Mouse (Mus musculus): Measurements from ENCODE around the gene Cldn10. TPM values are rescaled to one million over a fixed set of nuclear protein-coding genes. Genes with fewer than 3 reads are reported as not detected.

The Cldn10 gene
- polyA plus RNA-seq, 1 experiment from 2014 or later, result 2.4 TPM

DNA sequence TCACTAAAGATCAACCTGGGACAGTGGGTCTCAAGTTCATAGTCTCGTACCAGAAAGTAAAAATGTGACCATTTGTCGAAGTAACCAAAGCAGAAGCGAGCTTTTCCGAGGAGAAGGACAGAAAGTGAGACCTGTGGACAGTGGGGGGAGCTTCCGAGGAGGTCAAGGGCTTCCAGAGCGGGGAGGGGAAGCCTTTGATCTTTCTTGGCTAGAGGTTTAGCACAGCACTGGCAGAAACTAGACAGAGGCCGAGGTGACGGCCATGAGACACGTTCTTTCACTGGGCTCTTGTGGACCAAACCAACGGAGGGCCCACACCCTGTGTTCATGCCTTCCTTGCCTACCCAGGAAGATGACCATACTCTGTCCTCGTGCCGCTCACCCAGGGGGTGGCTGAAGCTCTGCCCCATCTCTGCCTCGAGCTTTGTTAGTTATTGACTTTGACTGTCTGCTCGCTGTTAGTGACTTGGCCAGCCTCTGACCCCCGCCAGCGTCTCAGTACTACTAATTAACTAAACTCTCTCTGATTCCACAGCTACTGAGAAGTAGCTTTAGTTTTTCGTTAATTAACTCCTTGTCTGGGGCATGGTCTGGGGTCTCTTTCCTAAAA lies 4.3 kb upstream of the Cldn10 start:
- Histone ChIP-seq H3K9ac (replicated peaks) (no peak overlapping the region), H3K9me3 (replicated peaks) (no peaks in the 10 kb centered on the region), H3K4me3 (replicated peaks) (no peak overlapping the region), H3K4me2 (no peak overlapping the region), H3K4me1 (no peaks in the 10 kb centered on the region), H3K27me3 (replicated peaks) (no peaks in the 10 kb centered on the region), H3K27ac (replicated peaks) (no peak overlapping the region), H3K36me3 (no peaks in the 10 kb centered on the region)
- WGBS, result 75% methylated on average over 17 of the region's 17 CpGs
- ATAC-seq (ENCODE audit: low FRiP score), result no peak

DNA sequence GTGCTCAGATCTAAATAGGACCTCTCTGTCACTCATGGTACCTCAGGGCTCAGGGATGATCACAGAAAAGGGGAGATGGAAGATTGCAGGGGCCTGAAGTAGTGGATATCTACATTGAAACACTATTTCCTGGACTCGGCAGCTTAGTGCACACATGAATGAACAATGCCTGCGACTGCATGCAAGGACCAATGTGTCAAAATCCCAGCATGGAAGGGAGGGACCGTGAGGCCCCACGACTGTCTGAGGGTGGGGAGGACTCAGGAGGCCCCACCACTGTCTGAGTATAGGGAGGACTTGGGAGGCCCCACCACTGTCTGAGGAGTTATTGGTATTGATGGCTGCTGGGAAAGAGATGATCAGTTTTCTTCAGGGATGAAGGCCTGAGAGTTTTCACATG lies 2.5 kb downstream of the Cldn10 start:
- Histone ChIP-seq H3K4me1 (peaks cover 13% of the 10 kb centered on the region), H3K4me2 (no peak overlapping the region), H3K36me3 (no peaks in the 10 kb centered on the region), H3K4me3 (replicated peaks) (no peak overlapping the region), H3K27ac (replicated peaks) (no peak overlapping the region), H3K9me3 (replicated peaks) (no peaks in the 10 kb centered on the region), H3K9ac (replicated peaks) (no peak overlapping the region), H3K27me3 (replicated peaks) (no peaks in the 10 kb centered on the region)
- WGBS, result 80% methylated on average over 4 of the region's 4 CpGs
- no peak for ATAC-seq (ENCODE audit: low FRiP score)

DNA sequence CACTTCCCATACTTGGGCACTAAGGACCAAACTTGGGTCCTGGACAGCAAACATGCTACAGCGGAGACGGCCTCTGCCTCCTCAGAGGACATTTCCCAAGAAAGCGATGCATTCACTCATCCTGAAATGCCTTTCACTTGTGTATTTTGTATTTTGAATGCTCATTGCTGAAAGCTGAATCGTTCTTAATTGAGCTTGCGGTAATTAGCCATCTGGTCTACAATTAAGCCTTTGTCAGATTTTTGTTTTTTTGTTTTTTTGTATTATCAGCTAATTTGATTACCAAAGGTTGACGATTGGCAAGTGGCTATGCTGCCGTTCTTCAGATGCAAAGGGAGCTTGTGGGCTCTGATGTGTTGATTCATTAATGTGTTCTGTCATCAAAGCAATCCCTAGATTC lies 5.2 kb downstream of the Cldn10 start:
- H3K27ac ChIP-seq (replicated peaks), result 0 out of 2 replicates have a peak overlapping the region, but pooled peaks have one; percentile 54
- ATAC-seq (ENCODE audit: low FRiP score), result no peak
- H3K4me2 ChIP-seq, result no peak overlapping the region
- no peaks in the 10 kb centered on the region for H3K9me3 ChIP-seq (replicated peaks)
- no peak overlapping the region for H3K4me3 ChIP-seq (replicated peaks)
- H3K36me3 ChIP-seq, result no peaks in the 10 kb centered on the region
- no peaks in the 10 kb centered on the region for H3K27me3 ChIP-seq (replicated peaks)
- peaks cover 18% of the 10 kb centered on the region for H3K4me1 ChIP-seq
- WGBS, result 46% methylated on average over 7 of the region's 7 CpGs
- H3K9ac ChIP-seq (replicated peaks), result no peak overlapping the region

DNA sequence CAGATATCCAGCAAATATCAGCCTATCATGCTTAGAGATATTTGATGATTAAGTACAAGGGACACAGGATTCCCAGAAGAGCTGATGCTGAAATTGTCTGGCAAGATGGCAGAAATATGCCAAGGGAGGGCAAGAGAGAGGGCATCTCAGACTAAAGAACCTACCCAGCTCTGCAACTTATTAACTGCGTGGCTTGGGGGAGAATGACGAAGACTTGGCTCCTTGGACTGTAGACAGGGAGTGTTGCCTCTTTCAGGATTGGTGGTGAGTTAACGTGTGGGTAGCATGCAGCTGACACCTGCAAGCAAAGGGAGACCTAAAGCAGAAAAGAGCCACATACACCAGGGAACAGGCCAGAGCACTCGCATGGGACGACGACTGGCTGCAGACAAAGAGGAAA lies 5.7 kb downstream of the Cldn10 start:
- H3K9ac ChIP-seq (replicated peaks), result no peak overlapping the region
- no peaks in the 10 kb centered on the region for H3K36me3 ChIP-seq
- no peak overlapping the region for H3K4me3 ChIP-seq (replicated peaks)
- no peak overlapping the region for H3K4me2 ChIP-seq
- WGBS, result 86% methylated on average over 6 of the region's 6 CpGs
- no peaks in the 10 kb centered on the region for H3K27me3 ChIP-seq (replicated peaks)
- no peak for ATAC-seq (ENCODE audit: low FRiP score)
- no peak overlapping the region for H3K27ac ChIP-seq (replicated peaks)
- H3K9me3 ChIP-seq (replicated peaks), result no peaks in the 10 kb centered on the region
- peaks cover 18% of the 10 kb centered on the region for H3K4me1 ChIP-seq

DNA sequence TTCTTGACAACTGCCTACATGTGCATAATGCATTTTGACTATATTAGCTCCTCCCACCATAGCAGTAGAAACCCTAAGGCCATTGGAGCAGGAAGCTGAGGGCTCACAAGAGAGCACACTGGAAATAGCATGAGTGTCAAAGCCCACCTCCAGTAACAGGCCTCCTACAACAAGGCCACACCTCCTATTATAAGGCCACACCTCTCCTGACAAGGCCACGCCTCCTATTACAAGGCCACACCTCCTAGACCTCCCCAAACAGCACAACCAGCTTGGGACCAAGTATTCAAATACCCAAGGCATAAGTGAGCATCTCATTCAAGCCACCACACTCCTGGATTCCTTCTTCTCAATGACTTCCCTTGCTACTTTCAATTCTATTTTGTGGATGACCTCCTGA lies 6.5 kb downstream of the Cldn10 start:
- Histone ChIP-seq H3K4me2 (no peak overlapping the region), H3K9me3 (replicated peaks) (no peaks in the 10 kb centered on the region), H3K9ac (replicated peaks) (no peak overlapping the region), H3K27me3 (replicated peaks) (no peaks in the 10 kb centered on the region), H3K4me1 (peaks cover 18% of the 10 kb centered on the region), H3K36me3 (no peaks in the 10 kb centered on the region), H3K4me3 (replicated peaks) (no peak overlapping the region), H3K27ac (replicated peaks) (no peak overlapping the region)
- ATAC-seq (ENCODE audit: low FRiP score), result no peak
- WGBS, result 84% methylated on average over 1 of the region's 1 CpGs

DNA sequence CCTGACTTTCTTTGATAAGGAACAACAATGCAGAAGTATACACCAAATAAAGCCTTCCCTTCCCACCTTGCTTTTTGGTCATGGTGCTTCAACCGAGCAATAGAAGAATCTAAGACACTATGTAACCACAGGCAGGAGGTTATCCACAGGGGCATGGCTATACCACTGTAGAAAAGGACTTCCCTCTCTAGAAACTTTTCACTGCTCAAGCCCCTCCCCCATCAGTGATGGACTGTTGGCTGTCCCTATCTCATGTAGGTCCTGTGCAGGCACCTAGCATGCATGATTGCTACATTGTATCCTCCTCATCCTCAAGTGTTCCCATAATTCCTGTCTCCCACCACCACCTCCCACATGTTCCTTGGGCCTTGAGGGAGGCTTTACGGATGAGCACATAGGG lies 7.2 kb downstream of the Cldn10 start:
- Histone ChIP-seq H3K27me3 (replicated peaks) (no peaks in the 10 kb centered on the region), H3K9ac (replicated peaks) (no peak overlapping the region), H3K27ac (replicated peaks) (no peak overlapping the region), H3K9me3 (replicated peaks) (no peaks in the 10 kb centered on the region), H3K4me3 (replicated peaks) (no peak overlapping the region), H3K4me2 (no peak overlapping the region), H3K4me1 (peaks cover 18% of the 10 kb centered on the region), H3K36me3 (no peaks in the 10 kb centered on the region)
- ATAC-seq (ENCODE audit: low FRiP score), result no peak
- WGBS, result 91% methylated on average over 2 of the region's 2 CpGs

DNA sequence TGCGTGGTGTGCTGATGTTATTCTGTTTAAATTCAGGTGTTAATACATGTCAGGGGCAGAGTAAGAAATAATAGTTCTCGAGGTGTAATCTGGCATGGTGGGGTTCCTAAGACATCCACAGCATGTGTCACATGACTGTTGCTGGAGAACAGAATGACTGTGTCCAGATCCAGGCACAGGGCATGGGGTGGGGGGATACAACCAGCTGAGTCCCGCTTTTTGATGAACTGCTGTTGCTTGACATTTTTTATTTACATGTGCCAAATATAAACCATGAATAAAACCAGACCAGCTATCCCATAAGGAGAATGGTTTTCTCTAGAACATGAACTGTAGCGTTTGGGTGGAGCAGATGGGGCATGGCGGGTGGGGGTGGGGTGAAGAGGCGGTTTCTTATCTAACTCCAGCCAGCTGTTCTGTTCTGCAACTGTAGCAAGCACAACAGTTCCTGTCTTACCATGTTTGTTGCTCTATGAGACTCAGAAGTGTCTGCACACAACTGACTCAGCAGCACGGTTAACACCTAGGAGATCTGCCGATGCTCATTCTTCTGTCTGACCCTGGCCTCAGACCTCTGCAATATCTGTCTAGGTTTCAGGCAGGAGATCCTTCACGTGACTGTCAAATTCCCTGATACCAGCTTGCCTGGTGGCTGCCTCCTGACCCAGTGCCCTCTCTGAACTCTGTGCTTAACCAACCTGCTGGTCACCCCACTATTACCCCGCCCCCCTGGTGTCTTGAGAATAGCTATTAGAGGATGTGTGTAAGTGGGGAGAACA lies 8.4 kb downstream of the Cldn10 start:
- Histone ChIP-seq H3K27me3 (replicated peaks) (no peaks in the 10 kb centered on the region), H3K4me3 (replicated peaks) (no peak overlapping the region)

DNA sequence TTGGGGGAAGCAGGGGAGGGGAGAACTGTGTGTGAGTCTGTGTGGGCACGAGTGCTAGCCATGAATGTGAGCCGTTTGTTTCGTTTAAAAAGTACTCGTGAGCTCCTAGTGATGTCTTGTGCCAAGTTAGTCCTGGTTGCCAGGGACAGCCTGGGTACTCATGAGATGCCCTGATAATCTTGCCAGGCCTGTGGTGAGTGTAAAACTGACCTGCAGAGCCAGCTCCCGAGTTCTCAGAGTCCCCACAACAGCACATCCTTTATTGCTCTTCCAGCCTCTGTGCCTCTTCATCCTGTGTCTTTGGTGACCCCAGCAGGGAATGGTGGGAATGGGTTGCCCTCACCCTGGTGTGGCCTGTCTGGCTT lies 9.0 kb downstream of the Cldn10 start:
- Histone ChIP-seq H3K9me3 (replicated peaks) (no peaks in the 10 kb centered on the region), H3K4me1 (peaks cover 13% of the 10 kb centered on the region), H3K36me3 (no peaks in the 10 kb centered on the region), H3K27ac (replicated peaks) (no peak overlapping the region), H3K27me3 (replicated peaks) (no peaks in the 10 kb centered on the region), H3K4me2 (no peak overlapping the region), H3K9ac (replicated peaks) (no peak overlapping the region), H3K4me3 (replicated peaks) (no peak overlapping the region)
- 43% methylated on average over 5 of the region's 5 CpGs for WGBS
- no peak for ATAC-seq (ENCODE audit: low FRiP score)

More for the DNA sequence above, 8.4 kb downstream of the Cldn10 start:
- 59% methylated on average over 10 of the region's 10 CpGs for WGBS
- Histone ChIP-seq H3K27ac (replicated peaks) (no peak overlapping the region), H3K9me3 (replicated peaks) (no peaks in the 10 kb centered on the region), H3K36me3 (no peaks in the 10 kb centered on the region), H3K4me2 (no peak overlapping the region), H3K9ac (replicated peaks) (no peak overlapping the region), H3K4me1 (peaks cover 18% of the 10 kb centered on the region)
- ATAC-seq (ENCODE audit: low FRiP score), result no peak

DNA sequence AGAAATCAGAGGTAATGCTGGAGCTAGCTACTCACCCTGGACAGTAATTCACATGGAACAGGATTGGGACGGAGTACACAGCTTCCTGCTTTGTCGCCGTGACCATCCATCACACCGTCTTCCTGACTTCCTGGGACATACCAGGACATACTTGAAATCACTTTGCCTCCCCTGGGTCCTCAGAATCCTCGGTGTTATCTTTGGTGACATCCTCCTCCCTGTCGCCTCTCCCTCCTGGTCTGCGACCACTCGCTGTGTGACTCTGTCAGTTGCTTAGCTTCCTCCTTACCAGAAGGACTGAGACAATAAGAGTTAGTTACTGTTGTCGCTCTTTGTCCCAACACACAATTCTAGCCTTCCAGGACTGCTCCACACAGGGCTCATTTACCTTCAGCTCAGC lies 9.6 kb downstream of the Cldn10 start:
- Histone ChIP-seq H3K4me2 (no peak overlapping the region), H3K4me3 (replicated peaks) (no peak overlapping the region), H3K36me3 (no peaks in the 10 kb centered on the region), H3K4me1 (peaks cover 13% of the 10 kb centered on the region), H3K27me3 (replicated peaks) (no peaks in the 10 kb centered on the region), H3K9me3 (replicated peaks) (no peaks in the 10 kb centered on the region), H3K9ac (replicated peaks) (no peak overlapping the region), H3K27ac (replicated peaks) (no peak overlapping the region)
- whole genome bisulfite sequencing, result 83% methylated on average over 9 of the region's 9 CpGs
- no peak for ATAC-seq (ENCODE audit: low FRiP score)

DNA sequence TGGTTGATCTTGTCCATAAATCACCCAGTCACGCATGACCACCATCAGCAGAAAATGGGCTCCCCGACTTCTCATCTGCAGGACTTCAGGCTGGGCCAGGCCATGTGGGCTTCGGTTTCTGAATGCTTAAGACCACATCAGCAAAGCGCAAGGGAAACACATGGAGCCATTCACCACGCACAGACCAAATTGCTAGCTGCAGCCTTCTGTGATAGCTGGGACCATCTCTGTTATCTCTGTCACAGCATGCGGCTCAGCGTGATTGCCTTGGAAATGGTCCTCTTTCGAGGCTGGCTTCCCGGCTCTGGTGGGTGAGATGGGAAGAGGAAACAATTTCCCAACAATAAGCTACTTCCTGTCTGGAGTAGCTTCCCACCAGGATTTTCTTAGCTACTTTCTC lies 12.2 kb downstream of the Cldn10 start:
- Histone ChIP-seq H3K9ac (replicated peaks) (no peak overlapping the region), H3K4me2 (no peak overlapping the region), H3K4me1 (0 out of 2 replicates have a peak, but pooled peaks cover 5% of the 10 kb centered on the region), H3K27me3 (replicated peaks) (no peaks in the 10 kb centered on the region), H3K4me3 (replicated peaks) (no peak overlapping the region), H3K9me3 (replicated peaks) (no peaks in the 10 kb centered on the region), H3K36me3 (no peaks in the 10 kb centered on the region), H3K27ac (replicated peaks) (no peak overlapping the region)
- ATAC-seq (ENCODE audit: low FRiP score), result no peak
- WGBS, result 48% methylated on average over 9 of the region's 9 CpGs

DNA sequence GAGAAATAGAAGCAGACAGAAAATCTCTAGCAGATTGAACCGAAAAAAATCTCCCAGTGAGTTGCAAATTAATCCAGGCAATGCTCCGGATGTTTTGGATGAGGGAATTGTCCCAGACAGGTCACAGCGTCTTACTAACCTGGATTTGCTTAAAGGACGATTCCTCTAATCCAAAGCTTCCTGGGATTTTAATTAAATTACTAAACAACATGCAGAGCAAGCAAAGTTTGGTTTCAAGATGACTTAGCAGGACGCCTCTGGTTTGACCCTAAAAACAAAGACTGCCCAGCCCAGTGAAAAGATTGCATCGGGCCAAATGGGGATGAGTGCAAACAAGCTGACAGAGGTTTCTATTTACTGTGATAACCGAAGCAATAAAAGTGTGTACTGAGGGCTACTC lies 16.2 kb downstream of the Cldn10 start:
- Histone ChIP-seq H3K36me3 (no peaks in the 10 kb centered on the region), H3K4me2 (no peak overlapping the region), H3K4me1 (no peaks in the 10 kb centered on the region), H3K9me3 (replicated peaks) (no peaks in the 10 kb centered on the region), H3K27me3 (replicated peaks) (no peaks in the 10 kb centered on the region), H3K27ac (replicated peaks) (no peak overlapping the region), H3K4me3 (replicated peaks) (no peak overlapping the region), H3K9ac (replicated peaks) (no peak overlapping the region)
- no peak for ATAC-seq (ENCODE audit: low FRiP score)
- 50% methylated on average over 7 of the region's 7 CpGs for WGBS

DNA sequence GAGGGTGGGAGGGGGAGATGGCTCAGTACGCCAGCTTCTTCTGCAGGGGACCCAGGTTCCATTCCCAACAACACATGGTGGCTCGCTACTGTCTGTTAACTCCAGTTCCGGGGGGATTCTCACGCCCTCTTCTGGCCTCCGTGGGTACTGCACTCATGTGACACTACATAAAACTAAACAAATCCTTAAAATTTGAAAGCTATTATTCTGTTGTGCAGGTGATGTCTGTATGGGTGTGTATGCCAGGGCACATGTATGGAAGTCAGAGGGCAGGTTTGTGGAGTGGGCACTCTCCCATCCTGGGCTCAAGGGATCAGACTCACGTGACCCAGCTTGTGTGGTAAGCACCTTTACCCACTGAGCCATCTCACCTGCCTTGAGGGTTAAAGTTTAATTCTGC lies 16.6 kb downstream of the Cldn10 start:
- H3K27ac ChIP-seq (replicated peaks), result no peak overlapping the region
- no peak overlapping the region for H3K4me3 ChIP-seq (replicated peaks)
- no peak for ATAC-seq (ENCODE audit: low FRiP score)
- no peak overlapping the region for H3K9ac ChIP-seq (replicated peaks)
- H3K9me3 ChIP-seq (replicated peaks), result no peaks in the 10 kb centered on the region
- WGBS, result 34% methylated on average over 6 of the region's 6 CpGs
- H3K27me3 ChIP-seq (replicated peaks), result no peaks in the 10 kb centered on the region
- no peak overlapping the region for H3K4me2 ChIP-seq
- no peaks in the 10 kb centered on the region for H3K4me1 ChIP-seq
- H3K36me3 ChIP-seq, result no peaks in the 10 kb centered on the region

Measured in neural tube, embryonic 15.5 days (tissue).